Mouse (Mus musculus): ENCODE data around the gene Morf4l1. TPM values are rescaled to one million over a fixed set of nuclear protein-coding genes. Genes with fewer than 3 reads are reported as not detected.
A peak's percentile ranks its signal among the peaks of the same experiment; 100 is the strongest.

Gene Morf4l1
- polyA plus RNA-seq, 1 experiment from 2014 or later: 470 TPM

GRCm38 (mm10) chr9:90106915-90107314 is 7.7 kb downstream of the Morf4l1 start:
- H3K4me1 ChIP-seq (ENCODE audit: control insufficient read depth, insufficient read depth, low read length): no peaks in the 10 kb centered on the region
- no peak overlapping the region for H3K4me2 ChIP-seq (ENCODE audit: low read depth, severe bottlenecking)
- no peaks in the 10 kb centered on the region for H3K9me3 ChIP-seq (ENCODE audit: control insufficient read depth, low read length)
- no peaks in the 10 kb centered on the region for H3K27me3 ChIP-seq (ENCODE audit: control insufficient read depth, insufficient read depth, low read length)
- H3K4me3 ChIP-seq (ENCODE audit: low read depth, low read length): no peak overlapping the region
- ATAC-seq (ENCODE audit: insufficient number of reproducible peaks, low FRiP score, low TSS enrichment, low read depth): no peak
- H3K36me3 ChIP-seq (ENCODE audit: control insufficient read depth, insufficient read depth, low read length): peaks cover 2% of the 10 kb centered on the region; the same call in 1 of the 2 replicates
- 93% methylated on average over 1 of the region's 1 CpGs for WGBS
- H3K27ac ChIP-seq (replicated peaks; ENCODE audit: low read depth, low read length): no peak overlapping the region
- no peak overlapping the region for H3K9ac ChIP-seq (ENCODE audit: low read length)
- DNase-seq (ENCODE audit: low spot score): no peak

GRCm38 (mm10) chr9:90105462-90105861 is 9.1 kb downstream of the Morf4l1 start:
- ATAC-seq (ENCODE audit: insufficient number of reproducible peaks, low FRiP score, low TSS enrichment, low read depth) (no peak), DNase-seq (ENCODE audit: low spot score) (no peak)
- Histone ChIP-seq H3K4me2 (ENCODE audit: low read depth, severe bottlenecking) (no peak overlapping the region), H3K4me1 (ENCODE audit: control insufficient read depth, insufficient read depth, low read length) (no peaks in the 10 kb centered on the region), H3K9ac (ENCODE audit: low read length) (no peak overlapping the region), H3K36me3 (ENCODE audit: control insufficient read depth, insufficient read depth, low read length) (peaks cover 3% of the 10 kb centered on the region; the same call in 1 of the 2 replicates), H3K27me3 (ENCODE audit: control insufficient read depth, insufficient read depth, low read length) (no peaks in the 10 kb centered on the region), H3K9me3 (ENCODE audit: control insufficient read depth, low read length) (no peaks in the 10 kb centered on the region), H3K27ac (replicated peaks; ENCODE audit: low read depth, low read length) (no peak overlapping the region), H3K4me3 (ENCODE audit: low read depth, low read length) (no peak overlapping the region)
- WGBS: 96% methylated on average over 1 of the region's 1 CpGs

GRCm38 (mm10) chr9:90100760-90101159 is 13.8 kb downstream of the Morf4l1 start:
- no peaks in the 10 kb centered on the region for H3K9me3 ChIP-seq (ENCODE audit: control insufficient read depth, low read length)
- H3K4me3 ChIP-seq (ENCODE audit: low read depth, low read length): no peak overlapping the region
- no peak for DNase-seq (ENCODE audit: low spot score)
- peaks cover 20% of the 10 kb centered on the region for H3K36me3 ChIP-seq (ENCODE audit: control insufficient read depth, insufficient read depth, low read length)
- no peak for ATAC-seq (ENCODE audit: insufficient number of reproducible peaks, low FRiP score, low TSS enrichment, low read depth)
- H3K9ac ChIP-seq (ENCODE audit: low read length): no peak overlapping the region
- 82% methylated on average over 2 of the region's 2 CpGs for WGBS
- no peak overlapping the region for H3K4me2 ChIP-seq (ENCODE audit: low read depth, severe bottlenecking)
- H3K4me1 ChIP-seq (ENCODE audit: control insufficient read depth, insufficient read depth, low read length): no peaks in the 10 kb centered on the region
- H3K27me3 ChIP-seq (ENCODE audit: control insufficient read depth, insufficient read depth, low read length): no peaks in the 10 kb centered on the region
- no peak overlapping the region for H3K27ac ChIP-seq (replicated peaks; ENCODE audit: low read depth, low read length)

- no peak overlapping the region for H3K4me3 ChIP-seq (ENCODE audit: low read depth, low read length)
- ATAC-seq (ENCODE audit: insufficient number of reproducible peaks, low FRiP score, low TSS enrichment, low read depth) (no peak), DNase-seq (ENCODE audit: low spot score) (no peak)
- no peaks in the 10 kb centered on the region for H3K9me3 ChIP-seq (ENCODE audit: control insufficient read depth, low read length)
- H3K4me1 ChIP-seq (ENCODE audit: control insufficient read depth, insufficient read depth, low read length): no peaks in the 10 kb centered on the region
- peaks cover 28% of the 10 kb centered on the region for H3K36me3 ChIP-seq (ENCODE audit: control insufficient read depth, insufficient read depth, low read length)
- H3K27ac ChIP-seq (replicated peaks; ENCODE audit: low read depth, low read length): no peak overlapping the region
- no peak overlapping the region for H3K9ac ChIP-seq (ENCODE audit: low read length)
- no peak overlapping the region for H3K4me2 ChIP-seq (ENCODE audit: low read depth, severe bottlenecking)
- H3K27me3 ChIP-seq (ENCODE audit: control insufficient read depth, insufficient read depth, low read length): no peaks in the 10 kb centered on the region
- WGBS: 90% methylated on average over 5 of the region's 5 CpGs
Observed at GRCm38 (mm10) chr9:90098934-90099333, 15.6 kb downstream of the Morf4l1 start.

GRCm38 (mm10) chr9:90089339-90090104 is 25.1 kb downstream of the Morf4l1 start:
- WGBS: 88% methylated on average over 6 of the region's 6 CpGs
- peaks cover 15% of the 10 kb centered on the region; the same call in 1 of the 2 replicates for H3K36me3 ChIP-seq (ENCODE audit: control insufficient read depth, insufficient read depth, low read length)

GRCm38 (mm10) chr9:90087906-90088485 is 26.6 kb downstream of the Morf4l1 start:
- Histone ChIP-seq H3K4me2 (ENCODE audit: low read depth, severe bottlenecking) (no peak overlapping the region), H3K27me3 (ENCODE audit: control insufficient read depth, insufficient read depth, low read length) (no peaks in the 10 kb centered on the region), H3K9me3 (ENCODE audit: control insufficient read depth, low read length) (no peaks in the 10 kb centered on the region), H3K36me3 (ENCODE audit: control insufficient read depth, insufficient read depth, low read length) (peaks cover 15% of the 10 kb centered on the region; the same call in 1 of the 2 replicates), H3K9ac (ENCODE audit: low read length) (no peak overlapping the region), H3K4me1 (ENCODE audit: control insufficient read depth, insufficient read depth, low read length) (no peaks in the 10 kb centered on the region), H3K4me3 (ENCODE audit: low read depth, low read length) (no peak overlapping the region), H3K27ac (replicated peaks; ENCODE audit: low read depth, low read length) (no peak overlapping the region)
- DNase-seq (ENCODE audit: low spot score) (no peak), ATAC-seq (ENCODE audit: insufficient number of reproducible peaks, low FRiP score, low TSS enrichment, low read depth) (0 out of 2 replicates have a peak, but pooled peaks have one; percentile 4)
- 94% methylated on average over 2 of the region's 2 CpGs for WGBS

More at GRCm38 (mm10) chr9:90089339-90090104, 25.1 kb downstream of the Morf4l1 start:
- no peak overlapping the region for H3K27ac ChIP-seq (replicated peaks; ENCODE audit: low read depth, low read length)
- DNase-seq (ENCODE audit: low spot score) (no peak), ATAC-seq (ENCODE audit: insufficient number of reproducible peaks, low FRiP score, low TSS enrichment, low read depth) (no peak)
- no peak overlapping the region for H3K4me3 ChIP-seq (ENCODE audit: low read depth, low read length)
- no peaks in the 10 kb centered on the region for H3K27me3 ChIP-seq (ENCODE audit: control insufficient read depth, insufficient read depth, low read length)
- H3K4me1 ChIP-seq (ENCODE audit: control insufficient read depth, insufficient read depth, low read length): no peaks in the 10 kb centered on the region
- no peak overlapping the region for H3K4me2 ChIP-seq (ENCODE audit: low read depth, severe bottlenecking)
- H3K9ac ChIP-seq (ENCODE audit: low read length): no peak overlapping the region
- H3K9me3 ChIP-seq (ENCODE audit: control insufficient read depth, low read length): no peaks in the 10 kb centered on the region

GRCm38 (mm10) chr9:90084766-90085468 is 29.7 kb downstream of the Morf4l1 start:
- Histone ChIP-seq H3K9ac (ENCODE audit: low read length) (no peak overlapping the region), H3K27me3 (ENCODE audit: control insufficient read depth, insufficient read depth, low read length) (no peaks in the 10 kb centered on the region), H3K4me2 (ENCODE audit: low read depth, severe bottlenecking) (no peak overlapping the region), H3K4me3 (ENCODE audit: low read depth, low read length) (no peak overlapping the region), H3K9me3 (ENCODE audit: control insufficient read depth, low read length) (no peaks in the 10 kb centered on the region), H3K4me1 (ENCODE audit: control insufficient read depth, insufficient read depth, low read length) (no peaks in the 10 kb centered on the region), H3K36me3 (ENCODE audit: control insufficient read depth, insufficient read depth, low read length) (peaks cover 4% of the 10 kb centered on the region; the same call in 1 of the 2 replicates), H3K27ac (replicated peaks; ENCODE audit: low read depth, low read length) (no peak overlapping the region)
- no peak for ATAC-seq (ENCODE audit: insufficient number of reproducible peaks, low FRiP score, low TSS enrichment, low read depth)
- WGBS: 91% methylated on average over 8 of the region's 8 CpGs
- DNase-seq (ENCODE audit: low spot score): no peak

- DNase-seq (ENCODE audit: low spot score) (no peak), ATAC-seq (ENCODE audit: insufficient number of reproducible peaks, low FRiP score, low TSS enrichment, low read depth) (no peak)
- 98% methylated on average over 3 of the region's 3 CpGs for WGBS
- Histone ChIP-seq H3K27me3 (ENCODE audit: control insufficient read depth, insufficient read depth, low read length) (no peaks in the 10 kb centered on the region), H3K4me2 (ENCODE audit: low read depth, severe bottlenecking) (no peak overlapping the region), H3K27ac (replicated peaks; ENCODE audit: low read depth, low read length) (no peak overlapping the region), H3K9me3 (ENCODE audit: control insufficient read depth, low read length) (no peaks in the 10 kb centered on the region), H3K9ac (ENCODE audit: low read length) (no peak overlapping the region), H3K36me3 (ENCODE audit: control insufficient read depth, insufficient read depth, low read length) (peaks cover 2% of the 10 kb centered on the region; the same call in 1 of the 2 replicates), H3K4me3 (ENCODE audit: low read depth, low read length) (no peak overlapping the region), H3K4me1 (ENCODE audit: control insufficient read depth, insufficient read depth, low read length) (no peaks in the 10 kb centered on the region)
Observed at GRCm38 (mm10) chr9:90084152-90084551, 30.4 kb downstream of the Morf4l1 start.

Measured in limb, embryonic 11.5 days (tissue).